Mouse (Mus musculus) heart, embryonic 10.5 days (tissue): ENCODE measurements at regions not wholly inside any gene's neighbourhood (a gene's known extent, or its start where the extent isn't known, plus 50 kb on each side); places are given as distances from the start of the nearest gene placed in this dataset.

Experiments
- DNase-seq: peaks from one replicate; pipeline ENCODE4 v3.0.0-alpha.2; 2017; ENCODE audit warnings: low spot score
- H3K27ac ChIP-seq: fragments of 300-500 bp; sonication (generic); 2 replicates; pipeline ENCODE4 v1.5.1; 2016; ENCODE audit warnings: mild to moderate bottlenecking
- H3K27me3 ChIP-seq: fragments of 300-500 bp; sonication (generic); 2 replicates; pipeline ENCODE4 v1.6.1; 2016; ENCODE audit warnings: mild to moderate bottlenecking; ENCODE audit not compliant: poor library complexity, insufficient read depth, severe bottlenecking
- H3K36me3 ChIP-seq: fragments of 300-500 bp; sonication (generic); 2 replicates; pipeline ENCODE4 v1.6.1; 2016; ENCODE audit warnings: mild to moderate bottlenecking, moderate library complexity
- H3K4me1 ChIP-seq: fragments of 300-500 bp; sonication (generic); 2 replicates; pipeline ENCODE4 v1.6.1; 2016; ENCODE audit warnings: mild to moderate bottlenecking
- H3K4me3 ChIP-seq: fragments of 300-500 bp; sonication (generic); 2 replicates; pipeline ENCODE4 v1.5.1; 2016; ENCODE audit warnings: mild to moderate bottlenecking, moderate library complexity
- H3K9me3 ChIP-seq: fragments of 300-500 bp; sonication (generic); 2 replicates; pipeline ENCODE4 v1.6.1; 2016; ENCODE audit warnings: mild to moderate bottlenecking, moderate library complexity
- WGBS: fragments of 180-500 bp; shearing (Covaris S2); methylation state at CpG from one replicate; pipeline ENCODE4 v1.1.7; 2016; 5-methylcytosine and 5-hydroxymethylcytosine counted together

- 80% methylated on average over 4 of the region's 4 CpGs for WGBS
- H3K36me3 ChIP-seq, result no peaks in the 10 kb centered on the region
- no peaks in the 10 kb centered on the region for H3K4me1 ChIP-seq
- H3K4me3 ChIP-seq, result no peak overlapping the region
- DNase-seq, result no peak
- no peaks in the 10 kb centered on the region for H3K9me3 ChIP-seq
- no peak overlapping the region for H3K27ac ChIP-seq
- no peaks in the 10 kb centered on the region for H3K27me3 ChIP-seq
Measured at GRCm38 (mm10) chr13:25882818-25883217, 612.5 kb upstream of the Nrsn1 start.

- DNase-seq, result no peak
- Histone ChIP-seq H3K4me1 (no peaks in the 10 kb centered on the region), H3K9me3 (no peaks in the 10 kb centered on the region), H3K4me3 (no peak overlapping the region), H3K27me3 (no peaks in the 10 kb centered on the region), H3K36me3 (no peaks in the 10 kb centered on the region), H3K27ac (no peak overlapping the region)
- WGBS, result 84% methylated on average over 1 of the region's 1 CpGs
Measured at GRCm38 (mm10) chr13:25868923-25869322, 598.6 kb upstream of the Nrsn1 start.

- H3K36me3 ChIP-seq, result no peaks in the 10 kb centered on the region
- H3K9me3 ChIP-seq, result no peaks in the 10 kb centered on the region
- no peak overlapping the region for H3K4me3 ChIP-seq
- H3K27ac ChIP-seq, result no peak overlapping the region
- H3K4me1 ChIP-seq, result no peaks in the 10 kb centered on the region
- no peaks in the 10 kb centered on the region for H3K27me3 ChIP-seq
- DNase-seq, result no peak
Measured at GRCm38 (mm10) chr13:25858207-25858606, 587.9 kb upstream of the Nrsn1 start.

GRCm38 (mm10) chr13:25857569-25857968 is 587.3 kb upstream of the Nrsn1 start:
- Histone ChIP-seq H3K4me3 (no peak overlapping the region), H3K27ac (no peak overlapping the region), H3K27me3 (no peaks in the 10 kb centered on the region), H3K4me1 (no peaks in the 10 kb centered on the region), H3K36me3 (no peaks in the 10 kb centered on the region), H3K9me3 (no peaks in the 10 kb centered on the region)
- 75% methylated on average over 3 of the region's 3 CpGs for WGBS
- no peak for DNase-seq

- WGBS, result 84% methylated on average over 3 of the region's 3 CpGs
- H3K27ac ChIP-seq, result no peak overlapping the region
- no peaks in the 10 kb centered on the region for H3K4me1 ChIP-seq
- no peak overlapping the region for H3K4me3 ChIP-seq
- no peaks in the 10 kb centered on the region for H3K9me3 ChIP-seq
- H3K27me3 ChIP-seq, result no peaks in the 10 kb centered on the region
- no peaks in the 10 kb centered on the region for H3K36me3 ChIP-seq
- DNase-seq, result no peak
Measured at GRCm38 (mm10) chr13:25857096-25857495, 586.8 kb upstream of the Nrsn1 start.

- 85% methylated on average over 2 of the region's 2 CpGs for WGBS
- H3K9me3 ChIP-seq, result no peaks in the 10 kb centered on the region
- no peak overlapping the region for H3K27ac ChIP-seq
Measured at GRCm38 (mm10) chr13:25856549-25856948, 586.2 kb upstream of the Nrsn1 start.

GRCm38 (mm10) chr13:25848156-25848555 is 577.9 kb upstream of the Nrsn1 start:
- no peaks in the 10 kb centered on the region for H3K4me1 ChIP-seq
- no peaks in the 10 kb centered on the region for H3K36me3 ChIP-seq
- H3K9me3 ChIP-seq, result no peaks in the 10 kb centered on the region
- WGBS, result 84% methylated on average over 4 of the region's 4 CpGs
- no peak for DNase-seq
- H3K27me3 ChIP-seq, result no peaks in the 10 kb centered on the region
- H3K27ac ChIP-seq, result no peak overlapping the region
- no peak overlapping the region for H3K4me3 ChIP-seq

More at GRCm38 (mm10) chr13:25856549-25856948, 586.2 kb upstream of the Nrsn1 start:
- H3K4me3 ChIP-seq, result no peak overlapping the region
- H3K36me3 ChIP-seq, result no peaks in the 10 kb centered on the region
- H3K4me1 ChIP-seq, result no peaks in the 10 kb centered on the region
- no peak for DNase-seq
- no peaks in the 10 kb centered on the region for H3K27me3 ChIP-seq

- no peak overlapping the region for H3K4me3 ChIP-seq
- no peaks in the 10 kb centered on the region for H3K27me3 ChIP-seq
- H3K27ac ChIP-seq, result no peak overlapping the region
- no peaks in the 10 kb centered on the region for H3K36me3 ChIP-seq
- WGBS, result 73% methylated on average over 4 of the region's 4 CpGs
- H3K4me1 ChIP-seq, result no peaks in the 10 kb centered on the region
- no peak for DNase-seq
- H3K9me3 ChIP-seq, result no peaks in the 10 kb centered on the region
Measured at GRCm38 (mm10) chr13:25838237-25838636, 567.9 kb upstream of the Nrsn1 start.

- no peak overlapping the region for H3K27ac ChIP-seq
- WGBS, result 67% methylated on average over 8 of the region's 8 CpGs
- no peaks in the 10 kb centered on the region for H3K36me3 ChIP-seq
- DNase-seq, result no peak
- no peaks in the 10 kb centered on the region for H3K27me3 ChIP-seq
- no peaks in the 10 kb centered on the region for H3K4me1 ChIP-seq
- no peak overlapping the region for H3K4me3 ChIP-seq
- no peaks in the 10 kb centered on the region for H3K9me3 ChIP-seq
Measured at GRCm38 (mm10) chr13:25829146-25829924, 559.0 kb upstream of the Nrsn1 start.

GRCm38 (mm10) chr13:25808564-25809253 is 538.4 kb upstream of the Nrsn1 start:
- no peaks in the 10 kb centered on the region for H3K9me3 ChIP-seq
- no peak overlapping the region for H3K4me3 ChIP-seq
- H3K4me1 ChIP-seq, result peaks cover 9% of the 10 kb centered on the region; the same call in 1 of the 2 replicates
- H3K36me3 ChIP-seq, result no peaks in the 10 kb centered on the region
- 43% methylated on average over 2 of the region's 2 CpGs for WGBS
- DNase-seq, result no peak
- peak overlapping the region; percentile 70; the same call in 1 of the 2 replicates for H3K27ac ChIP-seq
- H3K27me3 ChIP-seq, result no peaks in the 10 kb centered on the region

GRCm38 (mm10) chr13:25793216-25793803 is 523.0 kb upstream of the Nrsn1 start:
- Histone ChIP-seq H3K4me1 (no peaks in the 10 kb centered on the region), H3K4me3 (no peak overlapping the region), H3K36me3 (no peaks in the 10 kb centered on the region), H3K9me3 (no peaks in the 10 kb centered on the region), H3K27ac (no peak overlapping the region), H3K27me3 (no peaks in the 10 kb centered on the region)
- WGBS, result 65% methylated on average over 2 of the region's 2 CpGs
- DNase-seq, result no peak

- no peak overlapping the region for H3K4me3 ChIP-seq
- 84% methylated on average over 5 of the region's 5 CpGs for WGBS
Measured at GRCm38 (mm10) chr13:25781161-25781560, 510.9 kb upstream of the Nrsn1 start.

GRCm38 (mm10) chr13:25777706-25778105 is 507.4 kb upstream of the Nrsn1 start:
- no peak for DNase-seq
- Histone ChIP-seq H3K4me1 (no peaks in the 10 kb centered on the region), H3K36me3 (no peaks in the 10 kb centered on the region), H3K9me3 (no peaks in the 10 kb centered on the region), H3K27me3 (no peaks in the 10 kb centered on the region), H3K27ac (no peak overlapping the region), H3K4me3 (no peak overlapping the region)
- 52% methylated on average over 3 of the region's 3 CpGs for WGBS

More at GRCm38 (mm10) chr13:25781161-25781560, 510.9 kb upstream of the Nrsn1 start:
- H3K9me3 ChIP-seq, result no peaks in the 10 kb centered on the region
- no peaks in the 10 kb centered on the region for H3K27me3 ChIP-seq
- no peak for DNase-seq
- H3K4me1 ChIP-seq, result no peaks in the 10 kb centered on the region
- H3K27ac ChIP-seq, result no peak overlapping the region
- H3K36me3 ChIP-seq, result no peaks in the 10 kb centered on the region
